ENCODE assay signal across 14 mouse cellular contexts in genomic region chr16:92612546-92612945, GRCm38 (mm10).
DNase-seq lines count a peak whose midpoint lies in the region; TF ChIP-seq lines count a peak whose summit lies in the region.
"Had no signal": no experiment of that assay in that cellular context is flagged by ENCODE, and none has a peak within 500 bp of the region (broad histone marks: within the 10 kb centered on the region; RNA-seq: fewer than 3 reads in every experiment).

No protein-coding gene starts in this region.

- H3K27ac ChIP-seq in gastrocnemius, adult 2 months, result peak overlapping the region; percentile 77
- H3K27ac ChIP-seq in brown adipose tissue, adult 24 weeks (replicated peaks; ENCODE audit: low read depth, low read length), result peak overlapping the region; percentile 89
- peak overlapping the region; percentile 2; the same call in 1 of the 2 replicates for H3K27ac ChIP-seq in limb, embryonic 10.5 days
- peak overlapping the region; percentile 31 for H3K27ac ChIP-seq in macrophage
- H3K27ac ChIP-seq: hindbrain, embryonic 13.5 days; liver, embryonic 12.5 days; midbrain, embryonic 15.5 days; neural tube, embryonic 15.5 days had no signal

- H3K79me2 ChIP-seq in macrophage (ENCODE audit: inconsistent target), result peaks cover 62% of the 10 kb centered on the region

- H3K4me3 ChIP-seq in gastrocnemius, adult 2 months, result no peak overlapping the region
- H3K4me3 ChIP-seq in brown adipose tissue, adult 24 weeks (ENCODE audit: insufficient read depth, low read depth, low read length), result no peak overlapping the region
- no peak overlapping the region for H3K4me3 ChIP-seq in limb, embryonic 10.5 days
- H3K4me3 ChIP-seq in macrophage (ENCODE audit: inconsistent target), result no peak overlapping the region
- H3K4me3 ChIP-seq: erythroblast, embryonic 14.5 days; hindbrain, embryonic 13.5 days; liver, embryonic 12.5 days; midbrain, embryonic 15.5 days; neural tube, embryonic 15.5 days had no signal

- no peaks in the 10 kb centered on the region for H3K9me3 ChIP-seq in limb, embryonic 10.5 days (replicated peaks)
- H3K9me3 ChIP-seq: liver, embryonic 12.5 days; midbrain, embryonic 15.5 days; neural tube, embryonic 15.5 days had no signal

- no peak for TF ChIP-seq CTCF in gastrocnemius, adult 2 months (IDR thresholded peaks at IDR 0.05)

- no peak for DNase-seq in gastrocnemius, adult 2 months
- DNase-seq in gastrocnemius, postnatal 14 days, result no peak
- DNase-seq in limb, embryonic 10.5 days (ENCODE audit: low spot score), result no peak
- DNase-seq in right cerebral cortex, postnatal 36 days (ENCODE audit: low spot score in 2 of 2), result no peak
- DNase-seq in left cerebral cortex, postnatal 36 days (ENCODE audit: low spot score in 2 of 2), result no peak
- DNase-seq in heart, postnatal 25 days (ENCODE audit: low spot score), result no peak
- DNase-seq: thymus, postnatal 36 days had no signal

- peaks cover 23% of the 10 kb centered on the region for H3K27me3 ChIP-seq in limb, embryonic 10.5 days (ENCODE audit: low read depth, poor library complexity, severe bottlenecking)
- H3K27me3 ChIP-seq: liver, embryonic 12.5 days had no signal

- intact Hi-C loops in gastrocnemius, adult 2 months (cut with DNase I), result no loop called here
- intact Hi-C loops in gastrocnemius, postnatal 14 days (cut with DNase I; ENCODE audit: low total_unique reads), result no loop called here
- intact Hi-C loops in left cerebral cortex, postnatal 36 days (cut with DNase I), result no loop called here
- intact Hi-C loops in heart, postnatal 25 days (cut with DNase I), result no loop called here

- no peaks in the 10 kb centered on the region for H3K36me3 ChIP-seq in limb, embryonic 10.5 days
- H3K36me3 ChIP-seq in macrophage (ENCODE audit: inconsistent target), result peaks cover 44% of the 10 kb centered on the region; the same call in 1 of the 2 replicates
- H3K36me3 ChIP-seq: hindbrain, embryonic 13.5 days; midbrain, embryonic 15.5 days; neural tube, embryonic 15.5 days had no signal

- peaks cover 7% of the 10 kb centered on the region; the same call in 1 of the 2 replicates for H3K4me1 ChIP-seq in brown adipose tissue, adult 24 weeks (ENCODE audit: control insufficient read depth, insufficient read depth, insufficient read length, low read length)
- peaks cover 48% of the 10 kb centered on the region for H3K4me1 ChIP-seq in limb, embryonic 10.5 days

- 31% methylated on average over 8 of the region's 8 CpGs for WGBS in limb, embryonic 10.5 days
- whole genome bisulfite sequencing in macrophage (ENCODE audit: missing documents), result 28% methylated on average over 8 of the region's 8 CpGs

Comparison
In these comparisons a context has a peak if more than half of its experiments do, and no peak if none do; other contexts are left out.
1. H3K27ac ChIP-seq: peak in every context shown above with its lines; median percentile 89 in brown adipose tissue, adult 24 weeks; 77 in gastrocnemius, adult 2 months; 31 in macrophage; 2 in limb, embryonic 10.5 days.